Mouse (Mus musculus): Measurements from ENCODE around the gene Fam50b.

DNA sequence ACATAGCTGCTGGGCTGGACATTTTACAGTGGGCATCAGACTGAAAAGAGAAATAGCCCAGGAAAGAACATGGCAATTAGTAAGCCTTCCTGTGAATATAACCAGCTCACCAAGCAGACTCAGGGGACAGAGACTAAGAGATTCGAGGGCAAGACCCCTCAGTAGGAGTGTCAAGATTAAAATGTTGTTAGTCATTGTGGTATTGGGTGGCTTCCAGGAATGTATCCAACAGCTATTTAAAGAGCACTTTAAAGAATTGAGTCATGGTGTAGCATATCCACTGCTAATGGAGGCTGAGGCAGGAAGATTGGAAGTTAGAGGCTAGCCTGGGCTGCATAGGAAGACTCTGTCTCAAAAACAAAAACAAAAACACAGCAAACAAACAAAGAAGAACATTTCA is 870 bp upstream of the Fam50b start:
- TF ChIP-seq POLR2A (IDR thresholded peaks at IDR 0.05; ENCODE audit: borderline replicate concordance, low read depth, low read length) (no peak), CTCF (IDR thresholded peaks at IDR 0.05; ENCODE audit: low read depth, low read length) (no peak)
